Mouse (Mus musculus) layer of hippocampus, postnatal 36 days (tissue): ENCODE results near the gene Vti1a. TPM values are rescaled to one million over a fixed set of nuclear protein-coding genes. Genes with fewer than 3 reads are reported as not detected.
A peak's percentile ranks its signal among the peaks of the same experiment; 100 is the strongest.

ENCODE experiments used
- DNase-seq, 2 experiments: peaks; one replicate each; pipeline ENCODE4 v3.0.0; 2022
- total RNA-seq, 2 experiments: library from RNA; stranded (reverse); gene quantifications; 2 replicates each; pipeline ENCODE4 v1.2.3; 2021

The Vti1a gene
- total RNA-seq, 2 experiments from 2014 or later: 60.1 to 61.2 TPM

DNA sequence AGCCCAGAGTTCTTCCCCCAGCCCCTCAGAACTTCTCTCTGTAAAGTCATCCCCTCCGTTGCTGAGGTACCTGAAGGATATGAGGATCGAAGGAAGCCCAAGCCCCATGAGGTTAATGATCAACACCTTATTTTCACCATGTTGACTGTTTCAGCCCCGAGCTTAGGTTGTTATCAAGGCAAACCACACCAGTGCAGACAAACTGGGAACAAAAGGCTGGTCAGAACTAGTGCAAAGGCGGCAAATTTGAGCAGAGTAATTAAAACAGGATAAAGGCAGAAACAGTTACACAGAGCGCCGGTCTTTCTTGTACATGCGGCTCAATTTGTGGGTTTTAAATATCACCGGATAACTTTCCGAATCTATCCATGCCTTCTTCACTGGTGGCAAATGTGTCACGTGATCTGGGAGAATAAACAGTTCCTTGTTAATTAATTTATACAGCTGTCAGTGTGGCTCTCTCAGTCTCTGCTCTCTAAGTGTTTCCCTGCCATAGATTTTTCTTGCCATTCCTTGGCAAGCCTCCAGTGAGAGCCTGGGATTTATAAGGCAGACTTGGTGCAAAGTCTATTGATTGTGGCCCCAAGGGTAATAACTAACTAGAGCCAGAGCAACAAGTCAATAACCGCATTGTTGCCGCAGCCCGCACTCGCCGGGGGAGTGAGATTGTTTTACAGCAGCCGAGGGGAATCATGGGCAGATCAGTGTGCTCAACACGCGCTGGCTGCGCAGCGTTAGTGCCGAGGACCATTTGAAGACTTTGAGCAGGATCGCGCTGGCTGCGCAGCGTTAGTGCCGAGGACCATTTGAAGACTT is 277.0 kb downstream of the Vti1a start:
- no peak for DNase-seq

DNA sequence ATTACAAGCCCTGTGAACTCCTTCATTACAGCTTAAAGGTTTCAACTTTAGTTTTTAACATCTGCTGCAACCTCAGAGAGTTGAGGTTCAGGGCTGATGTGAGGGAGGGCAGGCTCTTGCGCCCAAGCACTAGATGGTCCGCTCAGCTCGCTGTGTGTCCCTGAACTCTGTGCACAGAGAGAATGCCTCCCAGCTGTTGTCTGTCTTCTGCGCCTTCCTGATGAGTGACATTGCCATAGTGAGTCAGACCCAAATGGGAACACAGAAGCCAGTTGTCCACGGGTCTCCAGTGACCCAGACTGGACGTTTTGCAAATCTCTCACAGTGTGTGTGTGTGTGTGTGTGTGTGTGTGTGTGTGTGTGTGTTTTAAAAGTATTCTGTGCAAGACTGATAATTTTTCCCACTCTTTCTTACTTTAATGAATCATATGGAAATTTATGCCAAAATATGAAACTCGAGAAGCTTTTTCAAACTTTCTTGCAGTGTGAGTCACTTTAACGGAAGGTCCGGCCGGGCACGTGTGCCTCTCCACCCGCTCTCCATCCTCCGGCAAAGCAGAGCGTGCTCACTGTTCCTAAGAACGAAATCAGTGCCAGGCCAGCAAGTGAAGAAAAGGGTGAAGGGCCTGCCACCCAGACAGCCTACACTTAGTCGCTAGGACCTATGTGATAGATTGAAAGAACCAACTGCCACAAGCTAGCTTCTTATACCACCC is 277.8 kb downstream of the Vti1a start:
- DNase-seq: no peak

DNA sequence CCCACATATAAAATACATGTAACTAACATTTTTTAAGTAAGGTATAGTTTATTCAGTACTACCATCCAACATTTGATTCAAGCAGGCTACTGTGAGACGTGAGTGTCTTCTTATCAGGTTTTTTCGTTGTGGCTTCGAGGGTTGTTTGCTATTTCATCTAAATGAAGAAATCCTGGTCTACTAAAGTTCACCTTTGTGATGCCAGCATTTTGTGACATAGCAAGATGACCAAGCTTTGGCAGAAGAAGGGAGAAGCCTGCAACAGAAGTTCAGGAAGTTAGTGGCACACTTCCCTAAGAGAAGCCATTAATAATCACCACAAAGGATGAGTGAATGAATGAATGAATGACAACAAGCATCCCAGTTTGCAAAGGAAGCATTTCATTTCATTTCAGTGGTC is 278.4 kb downstream of the Vti1a start:
- no peak for DNase-seq

DNA sequence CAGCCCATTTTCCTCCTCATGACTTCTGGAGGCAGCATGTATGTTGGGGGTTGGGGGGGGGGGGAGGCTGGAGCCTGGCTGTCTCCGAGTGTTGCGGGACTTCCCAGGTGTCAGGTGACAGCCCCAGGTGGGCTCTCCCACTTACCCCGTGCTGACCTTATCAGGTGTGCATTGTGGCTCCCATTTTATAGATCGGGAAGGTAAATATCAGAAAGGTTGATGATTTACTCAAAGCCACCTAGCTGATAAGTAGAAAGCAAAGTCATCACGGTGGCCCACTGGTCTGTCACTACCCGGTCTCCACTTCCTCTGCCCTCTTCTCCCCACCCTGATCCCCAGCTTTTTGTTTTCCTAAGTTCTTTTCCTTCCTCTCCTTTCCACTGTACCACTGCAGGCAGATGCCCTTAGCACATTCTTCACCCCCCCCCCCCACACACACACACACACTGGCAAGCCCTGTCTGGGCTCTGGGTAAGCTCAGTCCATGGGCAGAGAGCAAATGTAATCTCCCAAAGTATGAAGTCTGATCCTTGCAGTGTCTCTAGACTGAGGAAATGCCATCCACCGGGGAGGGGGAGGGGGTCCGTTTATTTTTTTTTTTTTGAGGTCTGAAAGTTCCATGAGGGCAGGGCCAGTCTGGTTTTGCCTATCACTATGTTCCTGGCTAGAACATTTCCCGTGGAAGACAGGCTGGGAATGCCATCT is 280.0 kb downstream of the Vti1a start:
- DNase-seq: no peak

DNA sequence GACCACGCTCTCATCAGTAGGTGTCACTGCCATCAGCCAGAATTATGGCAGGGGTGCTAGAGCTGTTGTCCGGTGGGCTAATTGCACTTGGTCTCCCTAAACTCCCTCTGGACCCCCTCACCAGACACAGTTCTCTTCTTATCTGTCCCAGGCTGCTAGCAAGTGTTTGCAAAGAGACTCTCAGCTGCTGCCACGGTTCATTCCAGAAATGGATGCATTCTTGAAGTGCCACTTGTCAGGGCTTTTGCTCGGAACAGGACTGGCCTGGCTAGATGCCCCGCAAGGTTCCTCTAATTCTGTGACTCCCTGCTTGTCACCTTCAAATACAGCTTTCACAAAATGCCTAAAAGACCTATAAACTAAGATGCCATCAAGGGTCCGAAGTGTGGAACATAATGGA is 280.7 kb downstream of the Vti1a start:
- no peak for DNase-seq

DNA sequence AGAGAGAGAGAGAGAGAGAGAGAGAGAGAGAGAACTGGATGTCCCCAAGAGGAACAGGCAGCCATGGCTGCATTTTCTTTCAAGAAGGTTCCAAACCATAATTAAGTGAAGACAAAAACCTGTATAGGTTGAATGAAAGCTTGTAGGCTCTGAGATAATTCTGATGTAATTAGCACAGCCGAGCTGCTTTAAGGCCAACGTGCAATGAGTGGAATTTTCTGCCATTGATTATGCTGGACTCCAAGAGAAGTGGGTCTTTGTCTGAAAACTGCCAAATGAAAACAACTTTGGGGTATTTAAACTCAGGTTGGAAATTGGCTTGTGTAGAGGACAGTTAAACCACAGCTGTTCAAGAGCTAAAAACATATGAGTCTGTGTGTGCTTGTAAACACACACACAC is 281.2 kb downstream of the Vti1a start:
- DNase-seq: no peak

DNA sequence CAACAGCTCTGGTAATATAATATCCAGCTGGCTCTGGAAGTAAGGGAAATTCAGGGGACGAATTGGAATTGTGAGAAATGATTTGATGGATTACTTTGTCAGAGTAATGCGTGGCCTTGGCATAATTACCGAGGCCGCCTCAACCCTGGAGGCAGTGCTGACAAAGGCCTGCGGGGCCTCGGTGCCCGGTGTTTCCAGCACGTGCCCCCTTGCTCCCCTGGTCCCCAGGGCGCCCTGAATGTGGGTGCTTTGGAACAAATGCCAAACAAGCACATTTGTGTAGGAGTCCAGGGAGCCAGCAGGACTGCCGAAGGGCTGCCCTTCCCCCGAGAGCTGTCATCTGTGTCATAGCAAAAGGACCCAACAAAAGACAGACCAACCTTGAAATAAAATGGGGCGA is 281.9 kb downstream of the Vti1a start:
- DNase-seq: no peak

DNA sequence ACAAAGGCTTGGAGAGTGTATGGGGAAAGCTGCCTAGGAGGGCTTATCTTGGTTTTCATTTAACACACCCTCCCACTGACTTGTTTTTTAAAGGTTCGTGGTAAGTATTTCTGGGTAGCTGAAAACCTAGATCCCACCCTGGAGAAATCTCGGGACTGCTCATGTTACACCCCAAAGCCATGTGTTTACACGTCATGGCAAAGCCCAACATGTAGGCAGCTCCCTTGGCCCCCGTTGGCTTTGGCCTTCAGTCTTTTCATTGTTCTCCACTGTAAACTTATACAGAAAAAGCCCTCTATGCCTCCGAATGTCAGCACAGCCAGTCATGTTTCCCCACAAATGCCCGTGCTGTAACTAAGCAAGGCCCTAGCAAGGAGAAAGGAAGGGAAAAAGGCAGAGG is 283.0 kb downstream of the Vti1a start:
- no peak for DNase-seq

DNA sequence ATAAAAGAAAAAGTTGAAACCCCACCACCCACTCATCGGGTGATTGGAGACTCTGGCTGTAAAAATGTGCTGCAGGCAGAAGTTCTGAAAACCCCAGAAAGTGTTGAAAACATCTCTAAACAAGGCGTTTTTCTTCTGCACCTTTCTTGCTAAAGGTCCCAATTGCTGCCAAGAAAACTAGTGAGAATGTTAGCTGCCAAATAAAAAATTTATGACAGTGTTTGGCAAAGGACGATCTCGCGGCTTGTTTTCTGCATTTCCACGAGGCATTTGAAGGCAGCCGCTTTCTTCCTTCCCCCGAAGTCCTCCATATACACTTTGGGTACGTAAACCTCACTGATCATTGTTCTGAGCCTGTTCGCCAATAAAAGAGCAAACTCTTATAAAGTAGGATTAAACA is 291.6 kb downstream of the Vti1a start:
- no peak for DNase-seq

DNA sequence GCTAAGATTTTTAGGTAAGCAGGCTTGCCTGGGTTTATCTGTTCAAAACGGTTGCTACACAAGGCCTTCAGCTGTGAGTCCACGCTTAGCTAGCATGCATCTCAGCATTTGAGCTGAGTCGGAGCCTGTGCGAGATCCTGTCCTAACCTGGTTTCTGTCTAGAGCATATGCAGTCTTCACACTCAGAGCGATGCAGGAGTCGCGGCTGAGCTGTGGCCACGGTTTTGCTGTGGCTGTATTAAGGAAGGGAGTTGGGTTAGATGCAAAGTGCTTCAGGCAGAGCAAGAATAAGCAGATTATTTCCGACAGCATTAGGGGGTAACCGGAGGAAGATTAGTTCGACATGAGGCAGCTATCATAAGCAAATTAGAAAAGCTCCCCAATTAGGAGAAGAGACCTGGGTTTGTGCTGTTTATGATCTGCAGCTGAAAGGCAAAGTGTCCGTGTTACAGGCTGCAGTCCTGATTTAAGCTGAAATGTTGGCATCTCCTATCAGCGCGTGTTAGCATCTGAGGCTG is 292.8 kb downstream of the Vti1a start:
- no peak for DNase-seq

DNA sequence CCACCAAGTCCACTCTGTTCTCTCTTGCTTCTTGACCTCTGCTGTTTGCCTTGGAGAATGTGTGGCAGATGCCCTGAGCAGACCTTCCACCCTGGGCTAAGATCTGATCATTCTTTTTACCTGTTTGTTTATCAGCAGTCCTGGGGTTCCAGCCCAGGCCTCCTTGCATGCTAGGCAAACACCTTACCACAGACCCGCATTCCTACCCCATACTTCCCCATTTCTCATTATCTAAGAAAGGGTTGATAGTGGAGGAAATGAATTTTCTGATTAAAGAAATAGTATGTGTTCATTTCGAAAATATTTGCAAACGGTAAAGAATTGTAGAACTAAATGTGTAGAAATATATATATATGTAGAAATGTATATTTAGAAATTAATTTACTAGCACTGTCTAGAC is 293.7 kb downstream of the Vti1a start:
- DNase-seq: no peak

DNA sequence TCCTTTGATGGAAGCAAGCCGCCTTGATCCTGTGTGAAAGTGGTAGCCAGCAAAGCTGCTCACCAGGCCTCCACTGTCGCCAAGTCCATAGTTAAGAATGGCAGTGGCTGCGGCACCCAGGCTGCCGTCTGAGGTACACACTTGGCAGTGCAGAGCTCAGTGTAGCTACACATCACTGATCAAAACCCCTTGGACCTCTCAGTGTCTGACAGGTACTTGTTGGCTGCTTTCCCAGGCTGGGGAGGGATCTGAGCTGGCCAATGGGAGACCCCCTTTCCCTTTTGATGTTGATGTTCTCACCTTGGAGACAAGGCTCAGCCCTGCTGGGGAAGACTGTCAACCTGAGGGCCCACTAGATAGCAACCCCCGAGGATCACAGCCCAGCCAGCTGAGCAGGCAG is 299.6 kb downstream of the Vti1a start:
- no peak for DNase-seq

DNA sequence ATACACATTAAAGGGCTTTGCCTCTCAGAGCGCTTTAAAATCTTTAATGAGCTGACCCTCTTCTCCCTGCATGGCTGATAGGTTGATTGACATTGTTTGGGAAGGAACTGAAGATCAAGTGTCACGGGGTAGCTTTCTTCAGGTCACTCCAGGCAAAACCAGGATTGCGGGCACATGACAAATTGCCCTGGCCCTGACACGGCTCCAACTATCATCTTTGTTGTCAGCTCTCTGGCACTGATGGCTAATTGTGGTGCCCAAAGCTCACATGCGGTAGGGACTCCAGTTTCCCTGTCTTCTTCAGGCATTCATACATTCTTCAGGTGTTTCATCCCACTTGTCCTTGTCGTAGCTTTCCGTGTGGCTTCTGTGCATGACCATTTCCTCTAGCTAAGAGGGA is 300.2 kb downstream of the Vti1a start:
- no peak for DNase-seq

DNA sequence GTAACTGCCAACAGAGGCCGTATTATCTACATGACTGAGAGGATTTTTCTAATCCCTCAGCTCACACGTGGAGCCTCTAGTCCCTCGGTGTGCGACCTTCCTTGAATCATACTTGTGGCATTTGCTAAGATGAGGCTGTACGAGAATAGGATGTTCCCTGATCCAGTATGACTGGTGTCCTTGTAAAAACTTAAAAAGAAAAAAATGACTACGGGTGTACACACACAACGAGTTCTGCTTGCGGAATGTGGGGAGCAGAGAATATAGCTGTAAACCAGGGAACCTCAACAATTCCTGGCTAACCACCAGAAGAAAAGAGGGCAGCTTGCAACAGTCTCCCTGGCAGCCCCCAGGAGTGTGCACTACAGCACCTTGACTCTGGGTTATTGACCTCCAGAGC is 300.8 kb downstream of the Vti1a start:
- no peak for DNase-seq

DNA sequence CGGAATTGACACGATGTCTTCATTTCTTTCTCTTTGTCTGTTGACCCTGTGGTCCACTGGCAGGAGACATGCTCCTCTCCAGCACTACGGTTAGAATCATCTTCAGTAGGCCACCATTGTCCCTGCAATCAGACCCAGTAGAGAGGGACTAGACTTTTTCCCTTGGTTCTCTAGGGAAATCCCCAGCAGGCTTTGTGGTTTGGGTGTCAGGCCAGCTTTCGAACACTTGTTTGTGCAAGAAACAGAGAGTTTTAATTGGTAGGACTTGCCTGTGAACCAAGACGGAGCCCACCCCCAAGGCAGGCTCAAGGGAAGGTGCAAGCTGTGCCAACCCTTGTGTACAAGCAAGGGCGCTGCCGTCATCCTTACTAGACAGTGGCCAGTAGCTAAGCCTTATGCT is 302.5 kb downstream of the Vti1a start:
- DNase-seq: no peak

DNA sequence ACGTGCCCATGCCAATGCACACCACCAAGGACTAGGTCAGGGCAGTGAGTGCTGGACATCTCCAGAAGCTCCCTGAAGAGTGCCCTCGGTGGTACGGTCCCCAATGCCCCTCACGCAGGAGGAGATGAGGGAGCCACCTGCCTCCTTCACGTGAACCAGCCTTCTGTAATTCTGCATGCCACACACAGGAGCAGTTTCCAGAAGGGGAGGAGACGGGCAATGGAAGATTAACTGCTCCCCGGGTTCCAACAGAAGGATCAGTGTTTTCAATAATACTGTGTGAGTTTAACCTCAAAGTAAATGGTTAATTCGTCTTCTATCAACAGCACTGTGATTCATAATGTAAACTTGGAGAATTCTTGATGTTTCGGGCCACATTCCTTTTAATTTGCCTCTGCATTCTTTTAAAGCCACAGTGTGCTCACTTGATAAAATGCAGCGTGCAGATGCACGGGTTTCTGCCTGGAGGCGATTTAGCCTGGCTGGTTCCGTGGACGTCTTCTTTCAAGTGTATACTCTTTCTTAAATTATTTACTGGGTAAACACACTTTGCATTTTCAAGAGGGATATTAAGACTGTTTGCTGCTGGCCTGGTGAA is 304.4 kb downstream of the Vti1a start:
- DNase-seq: no peak

DNA sequence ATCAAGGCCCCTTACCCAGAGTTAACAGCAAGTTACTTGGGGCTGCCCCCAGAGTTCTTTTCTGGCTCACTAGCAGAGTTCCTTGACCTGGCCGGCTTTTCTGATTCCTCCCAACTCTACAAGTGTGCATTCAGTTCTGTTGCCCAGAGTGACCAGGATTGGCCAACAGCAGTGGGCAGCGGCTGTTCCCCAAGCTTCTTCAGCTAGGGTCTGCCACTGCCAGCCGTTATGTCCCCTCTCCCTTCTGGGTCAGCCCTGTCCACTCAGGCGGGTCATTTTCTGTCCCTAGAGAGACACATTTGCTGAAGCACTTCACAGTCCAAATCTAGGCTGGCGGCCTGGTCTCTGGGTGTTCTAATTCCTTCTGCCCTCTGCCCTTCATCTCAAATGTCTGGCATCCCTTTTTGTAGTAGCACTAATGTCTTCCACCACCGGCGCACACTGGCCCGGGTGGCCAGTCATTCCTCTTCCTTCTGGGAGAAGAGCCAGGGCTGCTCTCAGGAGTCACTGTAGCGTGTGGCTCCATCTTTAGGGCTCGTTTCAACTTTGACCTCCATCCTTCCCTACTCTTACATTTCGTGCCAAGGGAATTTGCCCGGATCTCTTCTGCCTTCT is 305.0 kb downstream of the Vti1a start:
- peak; percentile 16 to 30 for DNase-seq

DNA sequence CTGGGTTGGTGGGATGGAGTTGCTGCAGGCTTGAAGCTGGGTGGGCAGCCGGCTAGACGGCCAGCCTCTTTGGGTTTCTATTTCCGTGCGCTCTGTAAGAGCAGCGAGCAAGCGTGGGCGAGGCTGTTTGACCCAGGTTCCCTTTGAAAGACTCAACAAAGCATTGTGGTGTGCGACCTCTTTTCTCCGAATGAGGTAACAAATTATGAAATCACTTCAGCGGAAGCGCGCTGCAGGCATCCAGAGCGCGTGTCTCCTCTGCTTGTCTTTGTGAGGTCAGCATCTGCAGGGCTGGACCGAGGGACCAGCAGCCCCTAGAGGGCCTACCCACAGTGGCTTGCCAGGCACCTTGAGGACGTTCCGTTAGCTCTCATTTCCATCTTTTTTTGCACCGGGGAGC is 306.7 kb downstream of the Vti1a start:
- no peak for DNase-seq

DNA sequence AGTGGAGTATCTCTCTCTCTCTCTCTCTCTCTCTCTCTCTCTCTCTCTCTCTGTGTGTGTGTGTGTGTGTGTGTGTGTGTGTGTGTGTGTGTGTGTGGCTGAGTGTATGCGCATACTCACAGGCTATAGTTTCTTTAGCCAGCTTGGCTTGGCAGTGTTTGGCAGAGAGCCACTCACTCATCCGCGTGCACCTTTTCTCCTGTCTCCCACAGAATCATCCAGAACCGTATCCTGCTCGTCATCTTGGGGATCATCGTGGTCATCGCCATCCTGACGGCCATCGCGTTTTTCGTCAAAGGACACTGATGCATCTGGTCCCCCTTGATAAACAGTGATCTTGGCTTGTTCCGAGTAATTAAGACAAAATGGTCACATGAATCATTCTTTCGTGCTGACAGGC is 307.5 kb downstream of the Vti1a start:
- no peak for DNase-seq

DNA sequence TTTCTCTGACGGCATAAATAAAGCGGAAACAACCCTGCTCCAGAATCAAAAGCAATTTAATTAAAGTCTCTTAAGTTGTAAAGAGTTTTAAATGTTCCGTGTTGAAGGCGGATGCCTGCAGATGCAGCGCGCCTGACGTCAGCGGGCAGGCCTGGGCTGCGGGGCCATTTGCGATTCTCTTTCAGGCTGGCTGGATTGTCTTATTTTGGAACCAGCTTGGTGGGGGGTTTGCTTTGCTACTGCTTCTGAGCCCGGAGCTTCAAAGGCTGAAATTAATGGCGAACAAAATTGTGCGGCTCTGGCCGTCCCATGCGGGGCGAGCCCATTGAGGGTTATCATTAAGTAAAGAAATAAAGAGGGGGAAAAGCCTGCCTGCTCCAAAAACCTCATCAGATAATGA is 310.4 kb downstream of the Vti1a start:
- peak; percentile 20 to 23 for DNase-seq

DNA sequence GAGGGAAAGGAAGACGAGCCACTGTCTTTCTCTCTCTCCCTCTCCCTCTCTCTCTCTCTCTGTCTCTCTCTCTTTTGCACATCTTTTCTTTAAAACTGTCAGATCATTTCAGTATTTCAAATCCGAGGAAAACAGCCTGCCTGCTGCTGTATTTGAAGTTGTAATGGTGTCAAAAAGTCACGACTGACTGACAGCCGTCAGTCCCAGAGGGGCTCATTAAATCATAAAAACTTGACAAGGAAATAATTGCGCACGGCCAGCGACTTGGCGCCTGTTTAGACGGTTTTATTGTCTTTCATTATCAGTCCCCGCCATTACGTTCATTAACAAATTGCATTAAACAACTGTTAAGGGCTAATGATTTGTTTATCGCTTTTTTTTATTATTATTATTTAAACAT is 310.9 kb downstream of the Vti1a start:
- DNase-seq: no peak

DNA sequence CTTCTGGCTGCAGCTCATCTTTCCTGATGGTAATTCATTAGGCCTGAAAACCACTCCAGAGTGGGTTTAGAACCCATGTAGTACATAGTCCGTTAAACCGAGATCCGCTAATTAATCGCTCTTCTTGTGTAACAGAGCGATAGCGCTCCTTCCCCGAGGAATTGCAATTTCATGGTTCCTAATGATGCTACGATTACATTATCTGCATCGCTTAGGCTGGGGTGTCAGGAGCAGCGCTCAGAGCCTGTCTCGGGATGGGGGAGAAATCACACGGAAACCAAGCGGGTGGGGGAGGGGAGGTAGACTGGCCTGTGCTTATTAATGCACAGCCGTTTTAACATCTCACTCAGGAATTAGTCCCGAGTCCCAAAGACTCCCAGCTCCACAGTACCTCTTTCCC is 319.4 kb downstream of the Vti1a start:
- no peak for DNase-seq

DNA sequence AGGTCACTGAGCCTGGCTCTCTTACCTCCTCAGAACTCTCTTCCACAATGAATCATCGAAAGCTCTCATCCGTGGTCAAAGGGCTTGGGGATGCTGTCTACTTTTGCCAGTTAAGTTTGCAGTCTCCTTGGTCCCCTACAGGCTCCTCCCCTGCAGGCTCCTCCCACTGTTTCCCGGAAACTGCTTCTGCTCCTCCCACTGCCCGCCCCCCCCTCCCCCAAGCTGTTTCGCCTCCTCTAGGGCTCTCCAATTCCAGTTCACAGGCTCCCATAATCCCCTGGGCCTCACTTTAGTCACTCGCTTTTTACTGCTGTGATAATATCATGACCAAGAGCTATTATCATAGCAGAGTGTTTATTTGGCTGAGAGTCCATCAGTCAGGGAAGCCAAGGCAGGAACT is 324.2 kb downstream of the Vti1a start:
- DNase-seq: no peak
